24 mouse cellular contexts compared by ENCODE assay signal in genomic region chr13:48992914-48993313, GRCm38 (mm10). TPM values are rescaled to one million over a fixed set of nuclear protein-coding genes. Genes with fewer than 3 reads are reported as not detected.
DNase-seq lines count a peak whose midpoint lies in the region; ATAC-seq lines count a peak whose summit lies in the region.
"Had no signal": no experiment of that assay in that cellular context is flagged by ENCODE, and none has a peak within 500 bp of the region (broad histone marks: within the 10 kb centered on the region; RNA-seq: fewer than 3 reads in every experiment).

No protein-coding gene starts in this region.

- DNase-seq in forebrain, embryonic 14.5 days (ENCODE audit: low spot score), result peak; percentile 58
- no peak for DNase-seq in frontal cortex, postnatal 10 days (ENCODE audit: low spot score in 2 of 2)
- DNase-seq in brain, adult 2 months (ENCODE audit: low read depth, low spot score), result peak; percentile 74
- no peak for DNase-seq in cerebellum, postnatal 36 days
- DNase-seq: adrenal gland, adult 8-10 months; adrenal gland, postnatal 25 days; cerebellum, adult 11 months; cerebellum, adult 2 months; cerebellum, adult 9-11 months; cerebellum, postnatal 25 days; embryo, embryonic 11 days; gastrocnemius, adult 2 months; gastrocnemius, postnatal 14 days; heart, adult 11 months had no signal

- no peak for ATAC-seq in forebrain, embryonic 14.5 days
- ATAC-seq in forebrain, embryonic 15.5 days (replicated peaks), result no peak
- ATAC-seq in frontal cortex, adult (ENCODE audit: low TSS enrichment), result peak; percentile 84
- ATAC-seq: activated CD4-positive, CD25-positive, alpha-beta regulatory T cell, adult 4 months; intestine, postnatal 0 days had no signal

- H3K4me2 ChIP-seq in forebrain, embryonic 14.5 days (ENCODE audit: low read length), result no peak overlapping the region
- H3K4me2 ChIP-seq in forebrain, embryonic 15.5 days (replicated peaks), result no peak overlapping the region
- H3K4me2 ChIP-seq: embryonic facial prominence, embryonic 13.5 days; heart, embryonic 11.5 days; hindbrain, embryonic 12.5 days; hindbrain, embryonic 15.5 days had no signal

- H3K9ac ChIP-seq in forebrain, embryonic 14.5 days (ENCODE audit: low read length), result no peak overlapping the region
- no peak overlapping the region for H3K9ac ChIP-seq in forebrain, embryonic 15.5 days (replicated peaks)
- H3K9ac ChIP-seq: embryonic facial prominence, embryonic 13.5 days; hindbrain, embryonic 12.5 days; hindbrain, embryonic 15.5 days had no signal

- H3K27ac ChIP-seq in forebrain, embryonic 14.5 days (ENCODE audit: low read depth, low read length), result no peak overlapping the region
- no peak overlapping the region for H3K27ac ChIP-seq in forebrain, embryonic 15.5 days (replicated peaks)
- H3K27ac ChIP-seq: embryonic facial prominence, embryonic 10.5 days; embryonic facial prominence, embryonic 13.5 days; gastrocnemius, adult 2 months; hindbrain, embryonic 12.5 days; hindbrain, embryonic 15.5 days had no signal

- H3K27me3 ChIP-seq in forebrain, embryonic 14.5 days (replicated peaks; ENCODE audit: control insufficient read depth, insufficient read depth, low read length), result no peaks in the 10 kb centered on the region
- no peaks in the 10 kb centered on the region for H3K27me3 ChIP-seq in forebrain, embryonic 15.5 days
- H3K27me3 ChIP-seq: embryonic facial prominence, embryonic 13.5 days; hindbrain, embryonic 12.5 days; hindbrain, embryonic 15.5 days had no signal

- no peak overlapping the region for H3K4me3 ChIP-seq in forebrain, embryonic 14.5 days (ENCODE audit: low read depth, low read length)
- H3K4me3 ChIP-seq in forebrain, embryonic 15.5 days, result no peak overlapping the region
- H3K4me3 ChIP-seq: embryonic facial prominence, embryonic 10.5 days; embryonic facial prominence, embryonic 13.5 days; erythroblast, embryonic 14.5 days; gastrocnemius, adult 2 months; hindbrain, embryonic 12.5 days; hindbrain, embryonic 15.5 days had no signal

- H3K9me3 ChIP-seq in forebrain, embryonic 14.5 days (replicated peaks; ENCODE audit: control insufficient read depth, low read length), result no peaks in the 10 kb centered on the region
- H3K9me3 ChIP-seq in forebrain, embryonic 15.5 days, result no peaks in the 10 kb centered on the region
- H3K9me3 ChIP-seq: embryonic facial prominence, embryonic 10.5 days; embryonic facial prominence, embryonic 13.5 days; hindbrain, embryonic 12.5 days; hindbrain, embryonic 15.5 days had no signal

- H3K4me1 ChIP-seq in forebrain, embryonic 14.5 days (ENCODE audit: control insufficient read depth, insufficient read depth, low read length), result 0 out of 2 replicates have a peak, but pooled peaks cover 4% of the 10 kb centered on the region
- peaks cover 6% of the 10 kb centered on the region for H3K4me1 ChIP-seq in forebrain, embryonic 15.5 days
- H3K4me1 ChIP-seq: embryonic facial prominence, embryonic 13.5 days had no signal

- H3K36me3 ChIP-seq in forebrain, embryonic 14.5 days (ENCODE audit: control insufficient read depth, insufficient read depth, low read length), result no peaks in the 10 kb centered on the region
- H3K36me3 ChIP-seq in forebrain, embryonic 15.5 days, result no peaks in the 10 kb centered on the region
- H3K36me3 ChIP-seq: embryonic facial prominence, embryonic 10.5 days; embryonic facial prominence, embryonic 13.5 days; hindbrain, embryonic 12.5 days; hindbrain, embryonic 15.5 days had no signal

RNA-seq across cellular contexts. Expression of gene Fam120a, which starts 25.1 kb away (rescaled TPM):
- polyA plus RNA-seq in forebrain, embryonic 14.5 days (2014; fragmentation: Nextera tagmentation; extraction: Ambion mirVana), result 17.8 and 18.7 TPM in 2 replicates
- polyA plus RNA-seq in forebrain, embryonic 15.5 days (2015; fragmentation: Nextera tagmentation; extraction: Ambion mirVana), result 13.9 and 14.4 TPM in 2 replicates

Comparison
In these comparisons a context has a peak if more than half of its experiments do, and no peak if none do; other contexts are left out.
1. DNase-seq: peak in forebrain, embryonic 14.5 days (single experiment) and brain, adult 2 months (single experiment); none in frontal cortex, postnatal 10 days (0 of 2) and cerebellum, postnatal 36 days (0 of 2).